Mouse (Mus musculus): ENCODE data around the gene Tbx10.

- TF ChIP-seq CTCF (IDR thresholded peaks at IDR 0.05; ENCODE audit: borderline replicate concordance, insufficient read depth, low read length): peak; percentile 39; the same call in 1 of the 2 replicates
- peak; percentile 98 for TF ChIP-seq POLR2A (IDR thresholded peaks at IDR 0.05; ENCODE audit: low read depth, low read length)
Observed at GRCm38 (mm10) chr19:4000119-4000900, 7.8 kb downstream of the Tbx10 start, which contains the start of the genes Nudt8 and Gm49405.
